Mouse (Mus musculus): ENCODE results near the gene Mup19.
"Not testable (repeated sequence)": the region's sequence is repeated elsewhere in the genome, so short reads cannot be mapped to it uniquely, and the experiment has no call there.

Mup19 gene

GRCm38 (mm10) chr4:61782169-61782568 lies at the start of gene Mup19:
Gene Mup19, minus strand, starts transcription at chr4:61782269.
- not testable (repeated sequence) for DNase-seq (ENCODE audit: low spot score)

DNA sequence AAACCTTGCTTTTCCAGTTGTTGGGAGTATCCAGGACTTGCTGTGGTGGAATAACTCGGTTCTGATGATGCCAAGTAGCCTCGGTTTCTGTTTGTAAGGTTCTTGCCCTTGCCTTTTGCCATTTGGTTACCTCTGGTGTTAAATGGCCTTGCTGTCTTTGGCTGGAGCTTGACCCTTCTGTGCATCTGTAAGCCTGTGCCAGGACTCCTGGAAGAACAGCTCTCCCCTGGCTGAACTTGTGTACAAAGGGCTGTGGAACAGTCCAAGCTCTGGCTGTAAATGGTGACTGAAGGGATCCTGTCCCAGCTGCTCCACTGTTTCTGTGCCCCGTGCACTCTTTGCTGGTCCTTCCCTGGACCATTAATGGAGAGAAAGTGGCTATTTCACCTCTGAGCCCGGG lies 47.1 kb upstream of the Mup19 start:
- no peak for DNase-seq (ENCODE audit: low spot score)

- DNase-seq (ENCODE audit: low spot score) = no peak
Measured at GRCm38 (mm10) chr4:61823185-61823584, 41.1 kb upstream of the Mup19 start.

- DNase-seq (ENCODE audit: low spot score) = not testable (repeated sequence)
Measured at GRCm38 (mm10) chr4:61822541-61822940, 40.5 kb upstream of the Mup19 start.

DNA sequence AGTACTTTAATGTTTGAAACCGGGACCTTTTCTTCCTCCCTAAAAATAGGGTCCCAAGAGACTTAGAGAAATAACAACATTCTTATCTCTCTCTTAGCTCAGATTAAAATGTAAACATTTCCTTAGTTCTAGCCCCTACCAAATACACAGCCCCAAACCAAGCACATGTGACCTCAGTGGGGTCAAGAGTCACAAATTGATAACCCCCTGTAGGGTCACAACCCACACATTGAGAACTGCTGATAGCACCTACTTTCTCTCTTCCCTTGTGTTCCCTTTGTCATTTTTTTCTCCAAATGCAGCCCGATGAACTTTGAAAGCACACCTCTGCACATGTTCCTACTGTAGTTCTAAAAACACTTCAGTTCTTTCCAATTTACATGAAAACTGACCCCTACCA lies 33.5 kb upstream of the Mup19 start:
- DNase-seq (ENCODE audit: low spot score) = no peak

DNA sequence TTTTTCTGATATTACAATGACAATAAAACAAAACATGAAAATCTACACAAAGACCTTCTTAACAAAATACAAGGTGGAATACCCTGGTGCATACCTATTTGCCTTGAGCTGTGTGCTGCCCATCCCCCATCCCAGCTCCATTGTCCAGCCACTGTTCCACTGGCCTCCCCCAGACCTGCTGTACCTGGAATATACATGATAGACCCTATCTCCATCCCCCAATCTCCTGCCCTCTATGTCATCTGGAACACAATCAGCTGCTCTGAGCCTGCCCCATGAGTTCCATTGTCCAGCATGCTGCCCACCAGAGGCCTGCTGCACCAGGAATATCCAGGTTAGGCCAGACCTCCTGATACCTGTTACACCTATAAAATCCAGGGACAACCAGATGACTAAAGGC lies 31.4 kb upstream of the Mup19 start:
- no peak for DNase-seq (ENCODE audit: low spot score)

GRCm38 (mm10) chr4:61811193-61811592 lies 29.1 kb upstream of the Mup19 start:
- DNase-seq (ENCODE audit: low spot score) = peak; percentile 33

GRCm38 (mm10) chr4:61808926-61809325 lies 26.9 kb upstream of the Mup19 start:
- not testable (repeated sequence) for DNase-seq (ENCODE audit: low spot score)

- DNase-seq (ENCODE audit: low spot score) = not testable (repeated sequence)
Measured at GRCm38 (mm10) chr4:61789699-61790098, 7.6 kb upstream of the Mup19 start.

DNA sequence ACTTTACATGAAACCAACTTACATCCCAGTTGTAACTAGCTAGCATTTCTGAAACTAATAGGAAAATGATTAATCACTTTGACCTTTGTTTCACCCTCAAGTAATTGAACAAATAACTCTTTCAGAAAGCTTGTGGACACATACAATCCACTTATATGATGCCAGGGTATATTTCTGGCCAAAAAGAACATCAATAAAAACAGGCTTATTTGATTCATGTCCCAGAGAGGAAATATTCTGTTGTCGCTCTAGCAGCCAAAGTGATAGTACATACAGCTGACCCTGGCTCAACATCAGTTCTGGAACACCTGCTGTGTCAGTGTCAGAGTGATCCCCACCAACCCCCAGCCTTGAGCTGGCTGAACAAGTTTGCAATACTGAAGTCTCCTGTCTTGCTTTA lies 2.2 kb upstream of the Mup19 start:
- not testable (repeated sequence) for DNase-seq (ENCODE audit: low spot score)
